Mouse (Mus musculus) spleen, adult 2 months (tissue): Measurements from ENCODE around the gene Ppil1.

ENCODE experiments used
- CTCF ChIP-seq: fragments of 200-500 bp; IDR thresholded peaks from 2 replicates; pipeline ENCODE4 v1.5.1; 2011; ENCODE audit warnings: mild to moderate bottlenecking, inconsistent platforms; ENCODE audit not compliant: insufficient read depth, insufficient read length, insufficient replicate concordance; ENCODE audit errors: extremely low read depth
- POLR2A ChIP-seq: fragments of 200-500 bp; IDR thresholded peaks from 2 replicates; pipeline ENCODE4 v1.6.1; 2011; ENCODE audit warnings: low read depth, low read length, inconsistent platforms

DNA sequence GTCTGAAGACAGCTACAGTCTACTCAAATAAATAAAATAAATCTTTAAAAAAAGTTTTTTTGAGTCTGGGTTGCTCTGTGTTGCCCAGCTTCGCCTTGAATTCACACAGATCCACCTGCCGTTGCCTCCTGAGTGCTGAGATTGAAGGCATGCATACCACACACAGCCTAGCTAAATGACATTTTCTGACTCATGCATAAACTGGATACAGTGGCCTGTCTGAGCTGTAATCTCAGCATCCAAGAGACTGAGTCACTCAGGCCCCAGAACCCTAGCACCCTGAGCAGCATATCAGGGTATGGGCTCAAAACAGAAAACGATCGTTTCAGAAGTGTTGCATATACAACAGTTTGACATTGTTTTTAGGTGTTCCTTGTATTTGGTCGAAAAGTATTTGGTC, 17.6 kb upstream of the Ppil1 start:
- TF ChIP-seq POLR2A (no peak), CTCF (no peak)
